Mouse (Mus musculus) heart, postnatal 36 days (tissue): ENCODE measurements around the gene Gm3417. TPM values are rescaled to one million over a fixed set of nuclear protein-coding genes. Genes with fewer than 3 reads are reported as not detected.
A peak's percentile ranks its signal among the peaks of the same experiment; 100 is the strongest.
"Not testable (repeated sequence)": the region's sequence is repeated elsewhere in the genome, so short reads cannot be mapped to it uniquely, and the experiment has no call there.

ENCODE experiments used
- DNase-seq, 2 experiments: peaks; one replicate each; pipeline ENCODE4 v3.0.0; 2021 to 2022
- intact Hi-C: fragments of 180-260 bp; cut with DNase I; formaldehyde crosslinking; loops from one replicate; pipeline ENCODE4 v1.15.1; 2025
- total RNA-seq, 2 experiments: library from RNA; stranded (reverse); gene quantifications; 2 replicates each; pipeline ENCODE4 v1.2.3; 2021

Gm3417 gene
- total RNA-seq, 2 experiments from 2014 or later, result not detected

GRCm38 (mm10) chr17:14960520-14960919 lies 18.1 kb downstream of the Gm3417 start:
- intact Hi-C loops, result no loop called here
- DNase-seq, result peak; percentile 24 to 34

- intact Hi-C loops, result no loop called here
- no peak for DNase-seq
These were observed 18.6 kb downstream of the Gm3417 start for GRCm38 (mm10) chr17:14959979-14960378.

GRCm38 (mm10) chr17:14958686-14959327 lies 19.8 kb downstream of the Gm3417 start:
- intact Hi-C loops, result no loop called here
- no peak for DNase-seq

- DNase-seq, result no peak
- intact Hi-C loops, result no loop called here
These were observed 25.1 kb downstream of the Gm3417 start for GRCm38 (mm10) chr17:14953452-14953851.

GRCm38 (mm10) chr17:14949161-14949827 lies 29.3 kb downstream of the Gm3417 start:
- intact Hi-C loops, result no loop called here
- no peak for DNase-seq

- DNase-seq, result no peak
- intact Hi-C loops, result no loop called here
These were observed 34.0 kb downstream of the Gm3417 start for GRCm38 (mm10) chr17:14944551-14944950.

GRCm38 (mm10) chr17:14943729-14944059 lies 34.9 kb downstream of the Gm3417 start:
- intact Hi-C loops, result no loop called here
- DNase-seq, result no peak

- peak; percentile 99 for DNase-seq
- intact Hi-C loops, result no loop called here
These were observed 35.4 kb downstream of the Gm3417 start, which contains the start of the genes Wdr27 and 1600012H06Rik for GRCm38 (mm10) chr17:14943009-14943728. Gene Wdr27, minus strand, starts transcription at chr17:14943158. Gene 1600012H06Rik, plus strand, starts transcription at chr17:14943184.

- intact Hi-C loops, result not testable (repeated sequence)
- peak in 1 of 2 experiments; percentile 3 for DNase-seq
These were observed 36.4 kb downstream of the Gm3417 start for GRCm38 (mm10) chr17:14942181-14942580.

GRCm38 (mm10) chr17:14935841-14936605 lies 42.6 kb downstream of the Gm3417 start:
- intact Hi-C loops, result no loop called here
- DNase-seq, result no peak

GRCm38 (mm10) chr17:14935280-14935679 lies 43.3 kb downstream of the Gm3417 start:
- DNase-seq, intact Hi-C loops: not testable (repeated sequence)

- no peak for DNase-seq
- intact Hi-C loops, result no loop called here
These were observed 47.1 kb downstream of the Gm3417 start for GRCm38 (mm10) chr17:14931469-14931868.

- intact Hi-C loops, result no loop called here
- no peak for DNase-seq
These were observed 47.9 kb downstream of the Gm3417 start for GRCm38 (mm10) chr17:14930697-14931096.

- no peak for DNase-seq
- intact Hi-C loops, result no loop called here
These were observed 50.0 kb downstream of the Gm3417 start for GRCm38 (mm10) chr17:14928631-14929030.

GRCm38 (mm10) chr17:14927644-14928218 lies 50.9 kb downstream of the Gm3417 start:
- intact Hi-C loops, result no loop called here
- no peak for DNase-seq

GRCm38 (mm10) chr17:14921582-14921981 lies 57.0 kb downstream of the Gm3417 start:
- intact Hi-C loops, result no loop called here
- DNase-seq, result no peak

- intact Hi-C loops, result no loop called here
- DNase-seq, result no peak
These were observed 60.7 kb downstream of the Gm3417 start for GRCm38 (mm10) chr17:14917866-14918265.

- DNase-seq, result no peak
- intact Hi-C loops, result no loop called here
These were observed 64.2 kb downstream of the Gm3417 start for GRCm38 (mm10) chr17:14914401-14914800.
